Mouse (Mus musculus) left cerebral cortex, postnatal 10 days (tissue): Measurements from ENCODE around the gene Irx4. TPM values are rescaled to one million over a fixed set of nuclear protein-coding genes. Genes with fewer than 3 reads are reported as not detected.

ENCODE experiments used
- DNase-seq, 2 experiments: peaks; one replicate each; pipeline ENCODE4 v3.0.0; 2021 to 2022; ENCODE audit warnings: low spot score in 2 of 2, mixed read lengths in 1 of 2; ENCODE audit errors: extremely low spot score in 1 of 2
- intact Hi-C: fragments of 180-260 bp; cut with DNase I; formaldehyde crosslinking; loops from one replicate; pipeline ENCODE4 v1.15.1; 2025
- total RNA-seq, 2 experiments: library from RNA; stranded (reverse); gene quantifications; 2 replicates each; pipeline ENCODE4 v1.2.3; 2021

Gene Irx4
- not detected for total RNA-seq

DNA sequence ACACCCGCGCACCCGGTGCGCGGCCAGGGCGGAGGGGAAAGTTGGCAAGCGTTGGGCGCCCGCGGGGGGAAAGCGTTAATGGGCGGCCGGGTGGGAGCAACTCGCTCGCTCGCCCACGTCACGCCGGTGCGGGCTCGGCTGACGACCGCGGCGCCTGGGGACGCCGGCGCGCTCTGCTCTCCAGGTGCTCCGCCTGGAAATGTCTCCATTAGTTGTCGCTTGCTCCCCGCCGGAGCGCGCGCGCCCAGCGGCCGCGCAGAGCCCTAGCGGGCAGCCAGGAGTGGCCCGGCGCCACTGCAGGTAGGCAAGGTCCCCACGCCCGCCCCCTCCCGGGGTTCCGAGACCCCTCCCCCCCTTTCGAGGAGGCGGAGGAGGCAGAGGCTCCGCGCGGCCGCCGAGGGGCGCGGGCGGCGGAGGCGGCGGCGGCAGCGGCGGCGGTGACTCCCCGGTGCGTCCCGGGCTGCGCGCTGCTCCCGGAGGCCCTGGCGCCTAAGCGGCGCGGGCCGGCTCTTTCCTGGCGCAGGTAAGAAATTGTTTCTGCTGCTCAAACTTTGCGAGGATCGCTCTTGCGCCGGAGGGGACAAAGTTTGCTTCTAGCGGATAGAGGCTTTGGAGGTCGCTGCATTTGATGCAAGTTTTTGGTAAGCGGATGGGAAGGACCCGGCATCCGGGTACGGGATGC is at the start of gene Irx4:
TSS of gene Irx4 (plus strand) at position 126 of the 682 bp plus-strand sequence.
- no peak for DNase-seq
- intact Hi-C loops, result loop anchor here (5.0 to 10.0 kb wide), 3 partner anchors 618 to 1303 kb away; no protein-coding TSS in a partner anchor

DNA sequence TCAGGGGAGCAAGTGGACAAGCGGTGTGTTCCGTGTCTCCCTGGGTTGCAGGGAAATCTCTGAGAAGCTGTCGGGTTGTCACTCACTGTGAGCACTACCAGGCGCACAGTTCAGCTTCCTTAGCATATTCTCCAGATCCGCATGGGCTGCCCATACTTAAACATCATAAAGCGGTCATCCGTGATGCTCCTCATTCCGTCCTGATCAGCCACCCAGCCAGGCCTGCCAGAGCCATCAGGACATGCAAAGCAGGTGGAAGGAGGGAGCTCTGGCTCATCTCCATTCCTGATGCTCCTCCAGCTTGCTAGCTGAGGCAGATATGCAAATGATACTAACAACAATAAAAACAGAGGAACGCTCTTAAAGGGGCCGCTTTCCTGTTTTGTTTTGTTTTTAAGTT is 46.0 kb upstream of the Irx4 start:
- no peak for DNase-seq
- intact Hi-C loops, result no loop called here

DNA sequence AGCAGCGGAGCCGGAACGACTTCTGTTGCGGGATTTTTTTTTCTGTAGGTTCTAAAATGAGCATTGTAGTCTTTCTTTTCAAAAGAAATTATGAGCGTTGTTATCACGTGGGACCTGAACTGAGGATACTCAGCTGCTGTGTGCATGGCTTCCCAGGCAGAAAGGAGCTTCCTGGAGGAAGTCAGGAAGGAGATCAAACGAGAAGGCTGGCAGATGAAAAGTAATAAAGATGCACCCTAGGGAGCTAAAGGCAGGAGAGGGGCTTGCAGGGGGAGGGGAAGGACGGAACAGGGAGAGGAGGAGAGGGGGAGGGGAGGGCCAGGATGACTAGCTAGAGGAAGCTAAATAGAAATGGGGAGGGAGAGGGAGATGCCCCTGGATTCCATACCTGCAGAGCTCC is 23.8 kb upstream of the Irx4 start:
- DNase-seq, result no peak
- intact Hi-C loops, result no loop called here

DNA sequence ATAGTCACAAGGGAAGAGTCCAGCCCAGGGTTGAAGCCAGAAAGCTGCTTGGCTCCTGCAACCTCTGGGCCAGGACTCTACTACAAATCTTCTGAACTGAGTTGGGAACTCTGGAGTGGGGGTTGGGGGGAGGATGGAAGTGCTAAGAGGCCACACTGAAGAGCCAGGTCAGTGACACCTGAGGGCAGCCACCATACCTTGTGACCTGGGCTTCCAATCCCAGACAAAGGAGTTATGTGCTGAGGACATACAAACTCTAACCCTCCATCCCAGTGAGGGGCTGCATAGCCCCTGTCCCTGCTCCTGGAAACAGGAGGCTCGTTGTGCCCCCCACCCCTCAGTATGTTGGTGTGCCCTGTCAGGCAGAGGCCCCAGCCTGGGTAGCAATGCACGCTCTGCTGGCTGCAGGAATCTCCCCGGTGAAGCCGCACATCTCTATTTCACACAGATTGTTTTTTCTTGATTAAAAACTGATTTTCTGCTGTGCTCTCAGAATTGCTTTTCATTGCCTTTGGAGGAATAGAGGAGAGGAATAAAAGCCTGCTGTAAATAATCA is 21.0 kb upstream of the Irx4 start:
- DNase-seq, result no peak
- intact Hi-C loops, result no loop called here

DNA sequence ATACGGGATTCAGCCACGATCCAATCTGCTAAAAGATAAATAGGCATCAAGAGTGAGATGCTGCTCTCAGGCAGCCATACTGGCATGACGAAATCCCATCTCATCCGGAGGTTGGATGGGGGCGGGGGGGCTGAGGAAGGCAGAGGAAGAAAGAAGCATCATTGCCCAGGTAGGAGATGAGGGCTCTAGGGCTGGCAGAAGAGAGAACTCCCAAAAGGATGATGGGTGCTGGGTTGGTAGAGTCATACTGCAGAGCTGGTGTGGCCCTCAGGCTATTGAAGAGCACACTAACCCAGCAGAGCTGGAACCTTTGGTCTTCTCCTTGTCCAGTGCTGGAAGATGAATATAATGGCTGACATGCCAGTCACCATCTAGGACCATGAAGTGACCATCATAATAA is 17.7 kb upstream of the Irx4 start:
- intact Hi-C loops, result no loop called here

DNA sequence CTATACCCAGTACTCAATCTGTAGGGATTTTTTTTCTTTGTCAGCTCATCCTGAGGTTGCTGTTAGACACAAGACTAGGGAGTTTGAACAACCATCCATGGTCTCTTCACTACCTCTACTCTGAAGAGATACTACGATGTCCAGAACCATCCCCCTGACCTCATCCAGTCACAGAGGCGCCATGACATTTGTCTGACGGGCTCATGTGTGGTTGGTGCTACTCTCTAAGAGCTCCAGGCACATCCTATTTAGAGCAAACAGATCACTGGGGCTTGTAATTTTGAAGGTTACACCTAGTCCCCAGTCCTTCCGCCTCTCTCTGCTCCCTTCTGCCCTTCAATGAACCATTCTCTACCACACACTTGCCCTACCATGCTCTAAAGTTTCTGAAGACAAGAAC is 13.3 kb upstream of the Irx4 start:
- DNase-seq, result no peak
- intact Hi-C loops, result no loop called here

More for the DNA sequence above, 17.7 kb upstream of the Irx4 start:
- DNase-seq, result no peak

DNA sequence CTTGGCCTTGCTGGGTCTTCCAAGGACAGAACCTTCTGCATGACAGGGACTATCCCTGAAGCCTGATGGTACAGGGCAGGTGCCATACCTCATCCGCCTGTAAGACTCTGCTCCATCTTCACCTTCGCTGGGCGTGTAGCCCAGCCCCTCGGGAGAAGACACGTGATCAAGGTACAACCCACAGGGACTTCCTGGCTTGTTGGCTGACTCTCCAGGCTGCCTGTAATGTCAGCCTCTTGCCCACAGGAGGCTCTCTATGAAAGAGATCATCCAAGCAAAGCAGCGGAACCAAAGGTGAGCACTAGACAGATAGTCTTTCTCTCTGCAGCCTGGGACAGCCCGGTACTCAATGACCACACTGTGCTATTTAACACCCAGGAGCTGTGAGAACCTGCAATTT is 9.1 kb upstream of the Irx4 start:
- intact Hi-C loops, result no loop called here
- no peak for DNase-seq

DNA sequence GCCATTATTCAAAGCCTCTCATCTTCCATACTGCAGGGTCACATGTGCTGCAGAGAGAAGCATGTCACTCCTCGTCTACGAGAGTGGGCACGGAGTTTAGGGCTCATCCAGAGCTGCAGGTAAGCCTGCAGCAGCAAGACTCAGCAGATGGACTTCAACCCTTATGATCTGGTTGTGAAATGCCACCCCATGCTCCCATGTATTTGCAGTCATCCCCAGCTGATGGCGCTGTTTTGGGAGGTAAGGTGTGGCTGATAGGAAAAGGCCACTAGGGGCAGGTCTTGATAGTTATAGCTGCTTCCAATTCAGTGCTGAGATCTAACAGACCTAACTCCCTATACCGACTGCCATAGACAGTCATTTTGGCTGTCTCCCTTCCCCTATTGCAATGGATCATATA is 8.3 kb upstream of the Irx4 start:
- DNase-seq, result no peak
- intact Hi-C loops, result no loop called here

DNA sequence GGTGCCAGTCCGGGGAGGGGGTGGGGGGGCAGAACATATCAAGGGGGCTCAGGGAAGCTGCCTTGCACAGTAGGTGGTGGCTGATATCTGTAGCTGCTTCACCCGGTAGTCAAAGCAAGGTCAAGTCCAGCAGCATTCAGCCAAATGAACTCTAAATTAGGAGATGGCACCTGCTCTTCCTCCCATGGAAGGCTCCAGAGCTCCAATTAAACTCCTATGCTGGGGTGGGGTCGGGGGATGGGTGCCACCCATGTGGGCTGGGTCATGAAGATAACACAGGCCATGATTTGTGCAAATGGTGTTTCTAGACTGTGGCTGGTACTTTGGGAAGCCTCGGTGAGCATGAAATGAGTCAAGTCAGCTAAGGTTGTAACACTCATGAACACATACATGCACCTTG is 1.9 kb upstream of the Irx4 start:
- no peak for DNase-seq
- intact Hi-C loops, result no loop called here

DNA sequence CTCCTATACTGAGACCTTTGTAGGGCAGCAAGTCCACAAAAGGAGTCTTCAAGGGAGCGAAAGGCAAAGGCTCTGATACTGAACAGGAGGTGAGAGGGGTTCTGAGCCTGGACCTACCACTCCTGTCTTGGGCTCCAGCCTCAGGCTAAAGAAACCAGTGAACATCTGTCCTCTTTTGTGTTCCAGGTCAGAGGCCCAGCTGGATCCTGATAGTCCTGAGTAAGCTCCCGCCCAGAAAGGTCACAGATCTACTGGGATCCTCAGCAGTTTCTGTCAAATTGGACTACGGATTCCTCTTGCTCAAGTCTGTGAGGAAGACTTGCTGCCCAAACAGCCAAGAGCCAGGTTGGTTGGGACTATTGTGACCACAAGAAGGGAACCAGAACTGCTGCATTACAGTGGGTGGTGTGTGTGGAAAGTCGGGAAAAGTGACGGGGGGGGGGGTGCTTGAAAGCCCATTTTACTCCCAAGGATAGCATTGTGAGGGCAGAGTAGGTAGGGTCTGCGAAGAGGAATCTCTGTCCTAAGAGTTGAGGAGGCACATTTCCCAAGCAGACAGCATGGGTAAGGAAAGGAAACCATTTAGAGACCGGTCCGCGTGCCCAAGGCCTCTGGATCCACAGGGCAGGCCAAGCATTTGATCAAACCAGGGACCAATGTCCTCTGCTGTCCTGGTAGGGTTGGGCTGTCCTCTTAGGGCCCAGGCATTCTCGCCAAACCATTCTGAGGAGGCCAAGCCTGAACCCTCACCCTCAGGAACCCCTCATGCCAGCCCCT is 514 bp upstream of the Irx4 start:
- DNase-seq, result no peak
- intact Hi-C loops, result loop anchor here (5.0 to 10.0 kb wide), 3 partner anchors 617 to 1302 kb away; no protein-coding TSS in a partner anchor

DNA sequence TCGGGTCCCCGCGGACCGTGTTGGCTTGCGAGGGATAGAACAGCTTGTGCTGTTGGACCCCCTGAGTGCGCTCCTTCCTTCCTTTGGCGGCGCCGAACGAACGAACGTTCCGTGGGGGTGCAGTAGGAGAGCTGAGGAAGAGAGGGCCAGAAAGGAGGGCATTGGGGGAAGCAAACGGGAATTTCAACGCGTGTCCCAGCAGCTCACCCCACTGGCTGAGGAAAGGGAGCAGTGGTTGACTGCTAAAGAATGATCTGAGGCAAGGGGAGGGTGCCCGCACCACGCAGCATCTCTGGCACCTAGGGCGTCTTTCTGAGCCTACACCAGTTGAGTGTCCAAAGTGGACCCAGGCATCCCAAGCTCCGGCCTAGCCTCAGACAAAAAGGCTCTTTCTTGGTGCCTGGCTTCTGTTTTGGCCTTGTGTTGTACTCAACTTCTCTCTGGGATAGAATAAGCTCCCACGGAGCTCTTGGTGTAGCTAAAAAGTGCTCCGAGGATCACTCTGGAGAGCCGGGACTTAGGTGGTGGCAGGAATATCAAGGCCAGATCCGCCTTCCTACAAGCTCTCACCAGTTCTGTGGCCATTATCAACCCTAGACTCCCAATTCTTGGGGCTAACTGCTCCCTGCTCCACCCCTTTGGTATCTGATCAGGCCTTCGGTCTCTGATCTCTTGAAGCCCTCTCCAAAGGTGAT is 904 bp downstream of the Irx4 start:
- DNase-seq, result no peak
- intact Hi-C loops, result loop anchor here (5.0 to 10.0 kb wide), 3 partner anchors 619 to 1304 kb away; no protein-coding TSS in a partner anchor

DNA sequence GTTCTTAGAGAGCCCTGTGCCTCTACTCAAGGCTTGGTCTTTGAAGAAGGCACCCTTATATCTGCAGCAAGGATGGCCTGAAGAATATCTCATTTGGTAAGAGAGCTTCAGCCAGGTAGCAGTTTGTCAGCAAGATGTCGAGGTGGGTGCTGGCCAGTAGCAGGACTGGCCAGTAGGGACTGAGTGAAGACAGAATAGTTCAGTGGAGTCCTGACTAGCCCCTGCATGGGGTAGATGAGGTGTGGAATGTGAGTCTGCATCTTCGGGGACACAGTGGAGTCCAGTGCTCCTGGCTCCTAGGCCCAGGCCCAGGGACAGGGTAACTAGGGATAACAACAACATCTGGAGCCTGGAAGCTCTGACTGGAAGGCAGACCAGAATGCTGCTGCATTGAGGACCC is 1.6 kb downstream of the Irx4 start:
- intact Hi-C loops, result loop anchor here (5.0 to 10.0 kb wide), 3 partner anchors 620 to 1305 kb away; no protein-coding TSS in a partner anchor
- no peak for DNase-seq

DNA sequence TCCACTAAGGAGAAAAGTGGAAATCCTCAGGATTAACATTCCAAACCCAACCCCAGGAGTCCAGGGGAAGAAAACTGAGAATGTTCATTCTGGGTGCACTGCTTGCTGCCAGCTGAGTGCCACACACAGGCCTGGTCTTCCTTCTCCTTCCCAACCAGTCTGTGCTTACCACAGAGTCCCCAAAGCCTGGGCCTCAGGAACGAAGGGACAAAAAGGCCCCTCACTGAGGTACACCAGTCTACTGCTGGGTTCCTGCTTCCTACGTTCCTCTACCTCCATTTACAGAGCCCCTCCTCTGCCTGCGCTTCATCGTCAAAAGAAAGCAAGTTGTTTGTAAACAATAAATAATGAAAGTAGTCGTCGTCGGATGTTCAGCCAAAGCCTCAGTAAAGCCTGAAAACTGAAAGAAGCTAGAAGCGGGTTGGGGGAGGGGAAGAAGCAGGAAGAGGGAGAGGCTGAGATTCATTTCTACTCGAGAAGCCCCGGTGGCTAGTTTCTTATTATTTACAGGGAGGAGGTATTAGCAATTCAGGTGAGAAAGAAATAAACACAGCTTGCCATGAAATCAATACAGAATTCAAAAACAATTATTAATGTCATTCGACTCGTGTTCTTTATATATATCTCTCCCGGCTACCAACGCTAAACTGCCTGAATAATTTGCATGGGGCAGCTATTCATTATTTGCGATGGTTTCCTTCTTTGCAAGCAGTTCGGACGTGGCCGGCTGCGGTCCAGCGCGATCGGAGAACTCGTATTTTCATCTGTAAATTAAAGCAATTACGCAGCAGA is 2.3 kb downstream of the Irx4 start:
- intact Hi-C loops, result loop anchor here (5.0 to 10.0 kb wide), 3 partner anchors 620 to 1305 kb away; no protein-coding TSS in a partner anchor
- no peak for DNase-seq

DNA sequence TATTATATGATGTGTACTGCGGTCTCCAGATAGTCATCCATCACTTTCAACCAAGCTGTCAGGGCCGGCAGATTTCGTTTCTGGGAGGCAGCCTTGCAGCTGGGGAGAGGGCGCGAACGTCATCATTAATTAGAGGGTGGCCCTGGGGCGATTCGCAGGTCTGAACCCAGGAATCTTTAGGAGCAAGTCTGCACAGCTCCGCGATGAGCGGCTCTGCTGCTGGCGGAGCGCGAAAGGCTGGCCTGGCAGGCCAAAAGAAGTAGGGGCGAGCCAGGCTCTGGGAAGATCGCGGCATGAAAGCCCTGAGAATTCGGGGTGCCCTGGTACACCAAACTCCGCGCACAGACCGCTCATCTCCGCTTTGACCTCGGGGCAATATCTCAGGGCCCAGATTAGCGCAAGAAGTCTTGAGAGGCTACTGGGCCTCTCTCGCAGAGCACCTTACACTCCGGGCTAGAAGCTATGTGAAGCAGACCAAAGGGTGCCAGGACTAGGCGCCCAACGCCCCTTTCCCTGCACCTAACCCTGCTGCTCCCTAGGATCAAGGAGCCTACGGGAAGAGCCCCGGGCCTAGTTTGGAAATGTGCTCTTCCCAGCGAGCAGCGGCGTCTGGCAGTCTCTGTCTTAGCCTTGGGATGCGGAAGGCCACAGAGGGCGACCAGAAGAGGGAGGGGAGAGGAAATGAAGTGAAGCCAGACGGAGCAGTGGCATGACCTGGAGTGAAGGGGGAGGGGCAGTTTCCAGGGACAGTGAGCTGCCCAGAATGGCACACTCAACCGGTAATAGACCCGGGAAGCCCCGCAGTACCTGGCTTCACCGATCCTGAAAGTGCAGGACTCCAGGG is 3.1 kb downstream of the Irx4 start:
- no peak for DNase-seq
- intact Hi-C loops, result loop anchor here (5.0 to 10.0 kb wide), 3 partner anchors 621 to 1306 kb away; no protein-coding TSS in a partner anchor

DNA sequence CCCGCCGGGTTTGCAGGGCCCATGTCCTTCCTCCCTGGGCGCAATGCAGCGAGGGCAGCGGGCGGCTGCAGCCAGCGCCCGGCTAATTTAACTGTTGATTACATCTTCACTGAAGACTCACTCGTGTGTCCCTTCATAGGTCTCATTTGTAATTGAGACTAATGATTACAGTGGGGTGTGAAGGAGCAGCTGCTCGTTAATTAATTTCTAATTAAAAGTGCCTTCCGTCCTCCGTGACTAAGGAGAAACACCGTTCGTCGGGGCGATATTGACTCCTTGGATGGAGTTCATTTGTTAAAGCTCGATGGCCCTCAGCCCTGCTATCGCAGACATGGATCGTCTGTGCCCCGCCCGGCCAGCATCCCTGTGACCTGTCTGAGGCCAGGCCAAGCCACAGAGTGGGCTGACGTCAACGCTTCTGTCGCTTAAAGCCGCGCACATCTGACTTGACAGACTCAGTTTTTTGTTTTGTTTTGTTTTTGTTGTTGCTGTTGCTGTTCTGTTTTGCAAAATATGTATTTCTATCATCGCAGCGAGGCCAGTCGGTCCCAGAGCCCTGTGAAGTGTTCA is 4.0 kb downstream of the Irx4 start:
- intact Hi-C loops, result loop anchor here (5.0 to 10.0 kb wide), 3 partner anchors 622 to 1307 kb away; no protein-coding TSS in a partner anchor
- DNase-seq, result no peak

DNA sequence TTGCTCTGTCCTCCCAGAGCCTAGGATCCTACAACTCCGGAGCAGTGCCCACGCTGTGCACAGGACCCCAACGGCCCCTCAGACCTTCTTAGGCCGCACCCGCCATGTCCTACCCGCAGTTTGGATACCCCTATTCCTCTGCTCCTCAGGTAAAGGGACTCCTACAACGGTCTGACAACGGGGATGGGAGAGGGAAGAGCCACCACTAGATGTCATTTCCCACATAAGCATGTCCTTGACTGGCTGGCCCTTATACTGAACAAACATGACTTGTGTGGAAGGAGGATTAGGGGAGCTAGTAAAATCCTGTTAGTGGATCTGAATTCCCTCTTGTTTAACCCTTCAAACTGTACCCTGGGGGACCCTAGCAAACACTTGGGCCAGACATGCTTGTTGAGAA is 4.6 kb downstream of the Irx4 start:
- intact Hi-C loops, result loop anchor here (5.0 to 10.0 kb wide), 4 partner anchors 623 to 1308 kb away; no protein-coding TSS in a partner anchor
- DNase-seq, result no peak

DNA sequence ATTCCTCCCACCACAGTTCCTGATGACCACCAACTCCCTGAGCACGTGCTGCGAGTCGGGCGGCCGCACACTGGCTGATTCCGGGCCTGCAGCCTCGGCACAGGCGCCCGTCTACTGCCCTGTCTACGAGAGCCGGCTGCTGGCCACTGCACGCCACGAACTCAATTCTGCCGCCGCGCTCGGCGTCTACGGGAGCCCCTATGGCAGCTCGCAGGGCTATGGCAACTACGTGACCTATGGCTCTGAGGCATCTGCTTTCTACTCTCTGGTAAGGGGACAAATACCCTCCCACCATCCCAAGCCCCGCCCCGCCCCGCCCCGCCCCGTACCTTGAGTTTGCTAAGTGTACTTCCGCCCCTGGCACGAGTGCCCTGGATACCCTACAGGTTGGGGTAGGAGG is 5.2 kb downstream of the Irx4 start:
- DNase-seq, result no peak
- intact Hi-C loops, result loop anchor here (5.0 to 10.0 kb wide), 2 partner anchors 633 to 971 kb away; no protein-coding TSS in a partner anchor
